Mouse (Mus musculus) hindlimb bud, embryonic 11.5 days (tissue): ENCODE data around the gene Ppm1h.

Source experiments
- DNase-seq: peaks from one replicate; pipeline ENCODE4 v3.0.0-alpha.2; 2012; ENCODE audit warnings: low read depth, low spot score; ENCODE audit errors: extremely low spot score

Gene Ppm1h

GRCm38 (mm10) chr10:122765521-122765920, 87.0 kb downstream of the Ppm1h start:
- no peak for DNase-seq

- no peak for DNase-seq
These were observed 87.4 kb downstream of the Ppm1h start for GRCm38 (mm10) chr10:122765992-122766391.

- DNase-seq = no peak
These were observed 89.8 kb downstream of the Ppm1h start for GRCm38 (mm10) chr10:122768204-122768892.

- peak; percentile 63 for DNase-seq
These were observed 90.4 kb downstream of the Ppm1h start for GRCm38 (mm10) chr10:122768893-122769341.

- DNase-seq = no peak
These were observed 91.8 kb downstream of the Ppm1h start for GRCm38 (mm10) chr10:122770337-122770736.

GRCm38 (mm10) chr10:122770987-122771386, 92.4 kb downstream of the Ppm1h start:
- DNase-seq = no peak

- no peak for DNase-seq
These were observed 95.6 kb downstream of the Ppm1h start for GRCm38 (mm10) chr10:122774169-122774568.

- DNase-seq = no peak
These were observed 98.9 kb downstream of the Ppm1h start for GRCm38 (mm10) chr10:122777436-122777835.

GRCm38 (mm10) chr10:122777939-122778655, 99.5 kb downstream of the Ppm1h start:
- DNase-seq = no peak

GRCm38 (mm10) chr10:122779351-122779750, 100.8 kb downstream of the Ppm1h start:
- no peak for DNase-seq

GRCm38 (mm10) chr10:122782755-122783154, 104.2 kb downstream of the Ppm1h start:
- DNase-seq = no peak

- no peak for DNase-seq
These were observed 111.1 kb downstream of the Ppm1h start for GRCm38 (mm10) chr10:122789648-122790170.

- no peak for DNase-seq
These were observed 113.7 kb downstream of the Ppm1h start for GRCm38 (mm10) chr10:122792021-122792966.

GRCm38 (mm10) chr10:122793193-122793592, 114.6 kb downstream of the Ppm1h start:
- DNase-seq = no peak

- DNase-seq = no peak
These were observed 115.8 kb downstream of the Ppm1h start for GRCm38 (mm10) chr10:122794187-122794850.

GRCm38 (mm10) chr10:122797955-122798354, 119.4 kb downstream of the Ppm1h start:
- no peak for DNase-seq

GRCm38 (mm10) chr10:122800003-122800731, 121.6 kb downstream of the Ppm1h start:
- no peak for DNase-seq

GRCm38 (mm10) chr10:122800732-122801110, 122.2 kb downstream of the Ppm1h start:
- no peak for DNase-seq

- no peak for DNase-seq
These were observed 123.7 kb downstream of the Ppm1h start for GRCm38 (mm10) chr10:122802218-122802617.

GRCm38 (mm10) chr10:122802901-122803300, 124.3 kb downstream of the Ppm1h start:
- no peak for DNase-seq
